Mouse (Mus musculus): Measurements from ENCODE around the gene Tk1.
"Not testable (repeated sequence)": the region's sequence is repeated elsewhere in the genome, so short reads cannot be mapped to it uniquely, and the experiment has no call there.

Gene Tk1

GRCm38 (mm10) chr11:117820173-117820572, 5.7 kb downstream of the Tk1 start:
- no peak for DNase-seq

- DNase-seq: no peak
Measured at GRCm38 (mm10) chr11:117819095-117819494, 6.8 kb downstream of the Tk1 start.

- DNase-seq: no peak
Measured at GRCm38 (mm10) chr11:117816389-117816996, 9.4 kb downstream of the Tk1 start.

GRCm38 (mm10) chr11:117815850-117816249, 10.0 kb downstream of the Tk1 start:
- not testable (repeated sequence) for DNase-seq

- DNase-seq: no peak
Measured at GRCm38 (mm10) chr11:117814704-117815366, 11.1 kb downstream of the Tk1 start.

GRCm38 (mm10) chr11:117813867-117814266, 12.0 kb downstream of the Tk1 start:
- no peak for DNase-seq

GRCm38 (mm10) chr11:117810401-117811046, 15.4 kb downstream of the Tk1 start:
- peak; percentile 87 for DNase-seq

- DNase-seq: peak; percentile 78
Measured at GRCm38 (mm10) chr11:117809407-117810311, 16.2 kb downstream of the Tk1 start, which contains the start of the genes Gm20708 and Syngr2. Gene Gm20708, plus strand, starts transcription at chr11:117809668. Gene Syngr2, plus strand, starts transcription at chr11:117809668.

GRCm38 (mm10) chr11:117806781-117807180, 19.1 kb downstream of the Tk1 start:
- DNase-seq: no peak

GRCm38 (mm10) chr11:117803166-117803688, 22.7 kb downstream of the Tk1 start:
- no peak for DNase-seq

GRCm38 (mm10) chr11:117801650-117802049, 24.2 kb downstream of the Tk1 start:
- DNase-seq: no peak

GRCm38 (mm10) chr11:117800038-117800437, 25.9 kb downstream of the Tk1 start:
- no peak for DNase-seq

GRCm38 (mm10) chr11:117799174-117799573, 26.7 kb downstream of the Tk1 start:
- no peak for DNase-seq

- peak; percentile 55 for DNase-seq
Measured at GRCm38 (mm10) chr11:117798160-117798541, 27.7 kb downstream of the Tk1 start.

GRCm38 (mm10) chr11:117797511-117798159, 28.3 kb downstream of the Tk1 start, which contains the start of gene 6030468B19Rik:
Gene 6030468B19Rik, plus strand, starts transcription at chr11:117797660.
- DNase-seq: no peak

GRCm38 (mm10) chr11:117796954-117797353, 28.9 kb downstream of the Tk1 start:
- DNase-seq: peak; percentile 30

GRCm38 (mm10) chr11:117794035-117794551, 31.8 kb downstream of the Tk1 start:
- peak; percentile 48 for DNase-seq

- DNase-seq: peak; percentile 62
Measured at GRCm38 (mm10) chr11:117792281-117792888, 33.5 kb downstream of the Tk1 start.

- no peak for DNase-seq
Measured at GRCm38 (mm10) chr11:117791441-117791761, 34.5 kb downstream of the Tk1 start.

GRCm38 (mm10) chr11:117790703-117791440, 35.0 kb downstream of the Tk1 start:
- DNase-seq: peak; percentile 44

- peak; percentile 72 for DNase-seq
Measured at GRCm38 (mm10) chr11:117790286-117790685, 35.6 kb downstream of the Tk1 start.

Measured in thymus, postnatal 14 days (tissue).